Mouse (Mus musculus) bone marrow, adult 2 months (tissue): ENCODE results near the gene Adgrb3.

Experiments used
- CTCF ChIP-seq: fragments of 200-500 bp; IDR thresholded peaks from 2 replicates; pipeline ENCODE4 v1.5.1; 2011; ENCODE audit warnings: low read length, control low read depth; ENCODE audit not compliant: control insufficient read depth, insufficient read depth
- POLR2A ChIP-seq: fragments of 200-500 bp; IDR thresholded peaks from 2 replicates; pipeline ENCODE4 v1.6.1; 2011; ENCODE audit warnings: low read depth, mild to moderate bottlenecking, control low read depth, low read length, borderline replicate concordance; ENCODE audit not compliant: control insufficient read depth

GRCm38 (mm10) chr1:25199392-25199791, 630.1 kb downstream of the Adgrb3 start:
- no peak for TF ChIP-seq CTCF
- no peak for TF ChIP-seq POLR2A
